Mouse (Mus musculus): ENCODE results near the gene Tdp2. TPM values are rescaled to one million over a fixed set of nuclear protein-coding genes. Genes with fewer than 3 reads are reported as not detected.

Tdp2 gene
- polyA plus RNA-seq, 1 experiment from 2014 or later, result 78.9 TPM

DNA sequence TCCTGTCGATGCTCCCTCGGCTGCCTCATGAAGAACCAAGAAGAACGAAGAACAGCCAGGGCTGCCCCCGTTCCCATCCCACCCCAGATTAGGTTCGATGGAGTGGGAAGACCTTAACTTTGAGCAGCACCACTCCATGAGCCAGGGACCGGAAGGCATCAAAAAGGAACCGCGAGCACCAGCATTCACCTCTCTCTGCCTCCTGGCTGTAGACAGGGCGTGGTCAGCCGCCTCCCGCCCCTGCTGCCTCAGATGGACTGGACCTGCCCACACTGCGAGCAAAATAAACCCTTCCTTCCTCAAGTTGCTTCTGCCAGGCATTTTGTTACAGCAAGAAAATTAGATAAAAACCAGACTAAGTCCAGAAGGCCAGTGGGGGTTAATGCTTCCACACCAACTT, 29.6 kb downstream of the Tdp2 start:
- H3K9me3 ChIP-seq (ENCODE audit: control insufficient read depth, low read length), result no peaks in the 10 kb centered on the region
- no peak overlapping the region for H3K4me3 ChIP-seq (ENCODE audit: low read depth, low read length)
- H3K9ac ChIP-seq (ENCODE audit: low read depth, low read length), result no peak overlapping the region
- H3K36me3 ChIP-seq (ENCODE audit: control insufficient read depth, insufficient read depth, low read length), result no peaks in the 10 kb centered on the region
- 76% methylated on average over 12 of the region's 12 CpGs for WGBS
- H3K4me1 ChIP-seq (replicated peaks; ENCODE audit: control insufficient read depth, insufficient read depth, low read length), result no peaks in the 10 kb centered on the region
- H3K27ac ChIP-seq (ENCODE audit: low read depth, low read length), result no peak overlapping the region
- DNase-seq (ENCODE audit: low spot score) (no peak), ATAC-seq (ENCODE audit: low FRiP score) (no peak)
- H3K27me3 ChIP-seq (ENCODE audit: control insufficient read depth, insufficient read depth, low read length), result no peaks in the 10 kb centered on the region
- H3K4me2 ChIP-seq (replicated peaks; ENCODE audit: low read depth, low read length), result no peak overlapping the region

DNA sequence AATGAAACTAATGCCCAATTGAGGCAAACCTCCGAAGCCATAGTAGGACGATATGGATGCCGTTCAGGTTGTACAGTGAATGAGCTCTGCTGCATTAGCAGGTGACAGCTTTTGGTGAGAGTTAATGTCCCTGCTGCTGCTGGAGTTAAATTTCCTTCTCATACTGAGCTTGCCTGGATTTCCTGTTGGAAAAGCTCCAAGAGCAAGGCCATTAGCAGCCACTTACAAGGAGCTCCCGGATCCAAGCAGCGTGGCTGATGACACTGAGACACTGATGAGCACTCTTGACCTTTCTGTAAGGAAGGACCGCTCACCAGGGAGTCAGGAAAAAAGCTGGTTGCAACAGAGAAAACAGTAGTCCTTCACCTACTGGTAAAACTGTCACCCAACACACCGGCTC, 30.5 kb downstream of the Tdp2 start:
- no peak for ATAC-seq (ENCODE audit: low FRiP score)
- 84% methylated on average over 7 of the region's 7 CpGs for WGBS
- DNase-seq (ENCODE audit: low spot score), result no peak

DNA sequence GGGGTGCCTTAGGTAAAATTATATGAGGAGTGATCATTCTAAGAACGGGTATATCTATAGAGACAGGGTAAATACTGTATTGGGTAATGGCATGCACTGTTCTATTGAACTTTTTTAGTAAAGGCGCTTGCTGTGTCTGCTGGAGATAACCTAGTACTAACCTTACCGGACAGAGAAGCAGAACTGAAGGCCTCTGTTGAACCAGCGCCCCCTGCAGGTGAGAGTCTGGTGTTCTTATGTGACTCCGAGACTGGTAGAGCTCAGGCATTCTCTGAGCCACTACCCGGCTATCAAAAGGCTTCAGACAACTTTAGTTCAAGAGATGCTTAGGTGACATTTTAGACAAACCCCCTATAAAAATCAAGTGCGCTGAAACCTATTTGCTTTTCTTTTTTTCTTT, 31.0 kb downstream of the Tdp2 start:
- Histone ChIP-seq H3K27me3 (ENCODE audit: control insufficient read depth, insufficient read depth, low read length) (no peaks in the 10 kb centered on the region), H3K9ac (ENCODE audit: low read depth, low read length) (no peak overlapping the region), H3K4me3 (ENCODE audit: low read depth, low read length) (no peak overlapping the region), H3K9me3 (ENCODE audit: control insufficient read depth, low read length) (no peaks in the 10 kb centered on the region), H3K36me3 (ENCODE audit: control insufficient read depth, insufficient read depth, low read length) (no peaks in the 10 kb centered on the region), H3K4me2 (replicated peaks; ENCODE audit: low read depth, low read length) (no peak overlapping the region), H3K4me1 (replicated peaks; ENCODE audit: control insufficient read depth, insufficient read depth, low read length) (no peaks in the 10 kb centered on the region), H3K27ac (ENCODE audit: low read depth, low read length) (no peak overlapping the region)
- WGBS, result 60% methylated on average over 7 of the region's 7 CpGs
- ATAC-seq (ENCODE audit: low FRiP score) (no peak), DNase-seq (ENCODE audit: low spot score) (peak; percentile 45)

More for the DNA sequence above, 30.5 kb downstream of the Tdp2 start:
- no peaks in the 10 kb centered on the region for H3K27me3 ChIP-seq (ENCODE audit: control insufficient read depth, insufficient read depth, low read length)
- no peak overlapping the region for H3K9ac ChIP-seq (ENCODE audit: low read depth, low read length)
- H3K4me1 ChIP-seq (replicated peaks; ENCODE audit: control insufficient read depth, insufficient read depth, low read length), result no peaks in the 10 kb centered on the region
- no peak overlapping the region for H3K4me2 ChIP-seq (replicated peaks; ENCODE audit: low read depth, low read length)
- H3K4me3 ChIP-seq (ENCODE audit: low read depth, low read length), result no peak overlapping the region
- no peaks in the 10 kb centered on the region for H3K9me3 ChIP-seq (ENCODE audit: control insufficient read depth, low read length)
- no peak overlapping the region for H3K27ac ChIP-seq (ENCODE audit: low read depth, low read length)
- no peaks in the 10 kb centered on the region for H3K36me3 ChIP-seq (ENCODE audit: control insufficient read depth, insufficient read depth, low read length)

DNA sequence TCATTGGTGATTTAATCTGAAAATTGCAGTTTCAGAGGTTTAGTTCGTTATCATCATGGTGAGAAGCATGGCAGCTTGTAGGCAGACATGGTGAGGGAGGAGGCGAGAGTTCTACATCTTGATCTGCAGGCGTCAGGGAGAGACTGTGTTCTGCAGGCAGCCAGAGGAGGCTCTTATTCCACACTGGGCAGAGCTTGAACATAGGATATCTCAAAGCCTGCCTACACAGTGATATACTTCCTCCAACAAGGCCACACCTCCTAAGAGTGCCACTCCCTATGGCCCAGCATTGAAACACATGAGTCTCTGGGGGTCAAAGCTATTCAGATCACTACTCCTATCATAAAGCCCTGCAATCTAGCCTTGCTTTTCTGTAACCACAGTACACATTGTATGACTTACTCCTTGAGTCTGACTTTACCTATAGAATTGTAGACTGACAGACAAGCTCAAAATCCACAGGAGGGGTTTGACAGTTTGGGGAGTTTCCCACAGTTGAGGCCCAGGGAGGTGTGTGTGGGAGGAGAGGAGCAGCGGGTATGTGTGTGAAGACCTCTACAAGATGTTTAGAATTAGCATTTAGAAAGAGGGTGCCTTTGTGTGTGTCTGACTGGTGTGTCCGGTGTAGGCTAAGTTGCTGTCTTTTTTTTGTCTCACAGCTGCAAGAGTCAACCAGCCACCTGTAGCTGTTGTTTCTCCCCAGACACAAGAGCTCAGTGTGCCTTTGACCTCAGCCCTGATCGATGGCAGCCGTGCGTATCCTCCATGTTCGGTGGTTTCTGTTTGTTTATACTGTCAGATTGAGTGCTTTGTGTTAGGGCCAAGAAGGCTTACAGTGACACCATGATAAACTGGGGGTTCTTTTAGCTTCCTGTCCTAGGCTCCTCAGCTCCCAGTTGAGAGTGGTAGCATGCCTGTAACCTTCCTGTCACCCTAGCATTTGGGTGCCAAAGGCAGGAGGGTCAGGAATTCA, 35.2 kb downstream of the Tdp2 start:
- H3K9me3 ChIP-seq (ENCODE audit: control insufficient read depth, low read length), result no peaks in the 10 kb centered on the region
- H3K36me3 ChIP-seq (ENCODE audit: control insufficient read depth, insufficient read depth, low read length), result no peaks in the 10 kb centered on the region
- DNase-seq (ENCODE audit: low spot score) (no peak), ATAC-seq (ENCODE audit: low FRiP score) (no peak)
- H3K4me1 ChIP-seq (replicated peaks; ENCODE audit: control insufficient read depth, insufficient read depth, low read length), result no peaks in the 10 kb centered on the region
- H3K4me3 ChIP-seq (ENCODE audit: low read depth, low read length), result no peak overlapping the region
- 71% methylated on average over 9 of the region's 9 CpGs for WGBS
- no peak overlapping the region for H3K9ac ChIP-seq (ENCODE audit: low read depth, low read length)
- H3K27me3 ChIP-seq (ENCODE audit: control insufficient read depth, insufficient read depth, low read length), result no peaks in the 10 kb centered on the region
- H3K4me2 ChIP-seq (replicated peaks; ENCODE audit: low read depth, low read length), result no peak overlapping the region
- H3K27ac ChIP-seq (ENCODE audit: low read depth, low read length), result no peak overlapping the region

DNA sequence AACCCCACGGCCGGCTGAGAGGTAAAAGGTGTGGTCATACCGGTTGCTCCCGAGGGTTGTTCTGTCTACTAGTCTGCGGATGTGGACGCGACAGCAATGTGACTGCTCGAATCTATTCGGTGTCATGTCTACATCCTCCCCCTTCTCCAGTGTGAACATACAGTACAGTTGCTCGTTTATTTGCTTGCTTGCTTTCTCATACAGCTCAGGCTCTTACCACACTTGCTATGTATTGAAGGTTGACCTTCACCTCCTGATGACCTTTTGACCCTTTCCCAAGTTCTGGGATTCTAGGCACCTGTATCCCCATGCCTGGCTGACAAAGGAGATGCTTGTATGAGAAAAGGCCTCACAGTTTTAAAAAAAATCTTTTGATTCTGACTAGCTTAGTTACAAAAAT, 36.3 kb downstream of the Tdp2 start:
- no peak overlapping the region for H3K4me2 ChIP-seq (replicated peaks; ENCODE audit: low read depth, low read length)
- H3K9me3 ChIP-seq (ENCODE audit: control insufficient read depth, low read length), result no peaks in the 10 kb centered on the region
- H3K4me1 ChIP-seq (replicated peaks; ENCODE audit: control insufficient read depth, insufficient read depth, low read length), result no peaks in the 10 kb centered on the region
- WGBS, result 93% methylated on average over 10 of the region's 10 CpGs
- H3K9ac ChIP-seq (ENCODE audit: low read depth, low read length), result no peak overlapping the region
- no peak overlapping the region for H3K4me3 ChIP-seq (ENCODE audit: low read depth, low read length)
- H3K36me3 ChIP-seq (ENCODE audit: control insufficient read depth, insufficient read depth, low read length), result no peaks in the 10 kb centered on the region
- H3K27me3 ChIP-seq (ENCODE audit: control insufficient read depth, insufficient read depth, low read length), result no peaks in the 10 kb centered on the region
- DNase-seq (ENCODE audit: low spot score) (no peak), ATAC-seq (ENCODE audit: low FRiP score) (no peak)
- H3K27ac ChIP-seq (ENCODE audit: low read depth, low read length), result no peak overlapping the region

DNA sequence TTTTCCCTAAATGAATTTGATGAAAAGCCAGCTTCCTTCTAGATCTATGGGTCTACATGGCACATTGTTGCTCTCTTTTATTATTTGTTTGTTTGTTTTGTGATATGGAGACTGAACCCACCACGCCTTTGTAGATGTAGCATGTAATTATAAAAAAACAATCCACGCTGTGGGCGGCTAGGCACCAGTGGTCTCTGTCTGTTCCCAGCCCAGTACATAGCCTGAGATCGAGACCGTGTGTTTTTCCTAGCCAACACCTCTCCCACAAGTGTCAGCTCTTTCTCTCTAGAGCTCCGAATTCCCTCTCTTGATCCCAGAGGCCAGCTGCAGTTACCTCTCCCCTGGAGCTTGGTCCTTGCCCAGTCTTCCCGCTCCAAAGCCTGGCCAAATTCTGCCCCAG, 36.8 kb downstream of the Tdp2 start:
- no peak for DNase-seq (ENCODE audit: low spot score)
- Histone ChIP-seq H3K4me1 (replicated peaks; ENCODE audit: control insufficient read depth, insufficient read depth, low read length) (no peaks in the 10 kb centered on the region), H3K4me3 (ENCODE audit: low read depth, low read length) (no peak overlapping the region), H3K9ac (ENCODE audit: low read depth, low read length) (no peak overlapping the region), H3K27ac (ENCODE audit: low read depth, low read length) (no peak overlapping the region), H3K9me3 (ENCODE audit: control insufficient read depth, low read length) (no peaks in the 10 kb centered on the region), H3K27me3 (ENCODE audit: control insufficient read depth, insufficient read depth, low read length) (no peaks in the 10 kb centered on the region), H3K4me2 (replicated peaks; ENCODE audit: low read depth, low read length) (no peak overlapping the region), H3K36me3 (ENCODE audit: control insufficient read depth, insufficient read depth, low read length) (no peaks in the 10 kb centered on the region)
- no peak for ATAC-seq (ENCODE audit: low FRiP score)
- 87% methylated on average over 7 of the region's 7 CpGs for WGBS

DNA sequence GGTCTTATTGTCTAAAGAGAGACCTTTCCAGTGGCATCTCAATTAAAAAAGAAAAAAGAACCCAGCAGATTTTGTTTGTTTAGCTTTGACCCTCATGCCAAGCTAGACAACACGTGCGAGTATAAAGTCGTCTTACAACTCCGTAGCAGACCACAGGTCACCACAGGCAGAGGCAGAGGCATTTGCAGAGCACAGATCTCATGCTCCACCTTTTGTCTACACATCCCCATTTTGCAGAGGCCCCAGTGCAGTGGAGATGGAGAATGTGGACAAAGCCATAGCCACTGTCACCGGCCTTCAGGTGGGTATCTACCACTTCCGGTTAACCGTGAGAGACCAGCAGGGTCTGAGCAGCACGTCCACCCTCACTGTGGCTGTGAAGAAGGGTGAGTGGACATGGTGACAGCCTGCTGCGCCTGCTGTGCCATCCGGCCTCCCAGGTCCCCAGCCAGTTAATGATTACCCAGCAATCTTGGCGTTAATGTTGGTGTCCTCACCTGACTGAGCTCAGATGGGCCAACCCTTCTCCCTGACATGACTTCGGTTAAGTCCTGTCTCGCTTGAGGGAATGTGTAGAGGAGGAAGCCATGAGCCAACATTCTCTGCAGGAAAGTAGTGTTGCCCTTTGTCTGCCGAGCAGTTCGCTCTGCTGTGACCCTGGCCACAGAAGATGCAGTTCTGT, 48.0 kb downstream of the Tdp2 start:
- no peak overlapping the region for H3K27ac ChIP-seq (ENCODE audit: low read depth, low read length)
- no peaks in the 10 kb centered on the region for H3K4me1 ChIP-seq (replicated peaks; ENCODE audit: control insufficient read depth, insufficient read depth, low read length)
- H3K36me3 ChIP-seq (ENCODE audit: control insufficient read depth, insufficient read depth, low read length), result no peaks in the 10 kb centered on the region
- H3K27me3 ChIP-seq (ENCODE audit: control insufficient read depth, insufficient read depth, low read length), result no peaks in the 10 kb centered on the region
- no peak overlapping the region for H3K4me3 ChIP-seq (ENCODE audit: low read depth, low read length)
- no peak overlapping the region for H3K9ac ChIP-seq (ENCODE audit: low read depth, low read length)
- H3K9me3 ChIP-seq (ENCODE audit: control insufficient read depth, low read length), result no peaks in the 10 kb centered on the region
- DNase-seq (ENCODE audit: low spot score) (no peak), ATAC-seq (ENCODE audit: low FRiP score) (no peak)
- no peak overlapping the region for H3K4me2 ChIP-seq (replicated peaks; ENCODE audit: low read depth, low read length)
- WGBS, result 89% methylated on average over 15 of the region's 15 CpGs

DNA sequence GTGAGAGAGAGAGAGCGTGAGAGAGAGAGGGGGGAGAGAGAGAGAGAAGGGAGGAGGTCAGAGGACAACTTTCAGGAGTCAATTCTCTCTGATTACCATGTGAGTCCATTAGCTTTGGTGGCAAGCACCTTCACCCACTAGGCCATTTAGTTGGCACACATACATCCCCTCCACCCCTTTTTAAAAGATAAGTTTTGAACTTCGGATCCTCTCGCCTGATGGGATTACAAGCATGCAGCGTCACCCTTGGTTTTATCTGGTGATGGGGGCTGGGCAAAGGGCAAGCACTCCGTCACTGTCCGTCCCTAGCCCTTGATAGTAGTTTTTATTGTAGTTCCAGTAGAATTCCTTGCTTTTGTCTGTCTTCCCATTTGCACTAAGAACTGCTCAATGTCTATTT, 48.7 kb downstream of the Tdp2 start:
- H3K36me3 ChIP-seq (ENCODE audit: control insufficient read depth, insufficient read depth, low read length), result no peaks in the 10 kb centered on the region

DNA sequence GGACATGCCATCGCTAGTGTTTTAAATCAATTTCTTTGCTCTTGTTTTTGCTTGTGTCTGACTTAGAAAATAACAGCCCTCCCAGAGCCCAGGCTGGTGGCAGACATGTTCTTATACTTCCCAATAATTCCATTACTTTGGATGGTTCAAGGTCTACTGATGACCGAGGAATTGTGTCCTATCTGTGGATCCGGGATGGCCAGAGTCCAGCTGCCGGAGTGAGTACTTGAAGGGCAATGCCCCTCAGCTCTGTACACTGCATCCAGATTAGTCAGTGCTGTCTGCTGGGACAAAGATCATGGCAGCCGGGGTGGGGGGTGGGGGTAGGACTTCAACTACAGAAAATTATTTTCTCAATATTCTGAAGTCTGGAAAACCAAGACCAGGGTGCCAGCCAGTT, 49.2 kb downstream of the Tdp2 start:
- DNase-seq (ENCODE audit: low spot score) (no peak), ATAC-seq (ENCODE audit: low FRiP score) (no peak)
- H3K27ac ChIP-seq (ENCODE audit: low read depth, low read length), result no peak overlapping the region
- no peak overlapping the region for H3K4me2 ChIP-seq (replicated peaks; ENCODE audit: low read depth, low read length)
- H3K9me3 ChIP-seq (ENCODE audit: control insufficient read depth, low read length), result no peaks in the 10 kb centered on the region
- no peaks in the 10 kb centered on the region for H3K4me1 ChIP-seq (replicated peaks; ENCODE audit: control insufficient read depth, insufficient read depth, low read length)
- H3K4me3 ChIP-seq (ENCODE audit: low read depth, low read length), result no peak overlapping the region
- no peaks in the 10 kb centered on the region for H3K27me3 ChIP-seq (ENCODE audit: control insufficient read depth, insufficient read depth, low read length)
- no peak overlapping the region for H3K9ac ChIP-seq (ENCODE audit: low read depth, low read length)
- no peaks in the 10 kb centered on the region for H3K36me3 ChIP-seq (ENCODE audit: control insufficient read depth, insufficient read depth, low read length)
- WGBS, result 91% methylated on average over 5 of the region's 5 CpGs

More for the DNA sequence above, 48.7 kb downstream of the Tdp2 start:
- no peaks in the 10 kb centered on the region for H3K27me3 ChIP-seq (ENCODE audit: control insufficient read depth, insufficient read depth, low read length)
- no peaks in the 10 kb centered on the region for H3K4me1 ChIP-seq (replicated peaks; ENCODE audit: control insufficient read depth, insufficient read depth, low read length)
- no peak overlapping the region for H3K4me3 ChIP-seq (ENCODE audit: low read depth, low read length)
- DNase-seq (ENCODE audit: low spot score) (no peak), ATAC-seq (ENCODE audit: low FRiP score) (no peak)
- H3K9ac ChIP-seq (ENCODE audit: low read depth, low read length), result no peak overlapping the region
- 85% methylated on average over 6 of the region's 6 CpGs for WGBS
- no peak overlapping the region for H3K4me2 ChIP-seq (replicated peaks; ENCODE audit: low read depth, low read length)
- H3K27ac ChIP-seq (ENCODE audit: low read depth, low read length), result no peak overlapping the region
- no peaks in the 10 kb centered on the region for H3K9me3 ChIP-seq (ENCODE audit: control insufficient read depth, low read length)

Data from hindbrain, embryonic 11.5 days (tissue).